Mouse (Mus musculus): ENCODE measurements around the gene Gm9040. TPM values are rescaled to one million over a fixed set of nuclear protein-coding genes. Genes with fewer than 3 reads are reported as not detected.

The Gm9040 gene
- polyA plus RNA-seq (2017; shearing (Covaris generic)): not detected

GRCm38 (mm10) chr10:118326869-118327268 lies at the start of gene Gm9040:
Gene Gm9040, minus strand, starts transcription at chr10:118326969.

GRCm38 (mm10) chr10:118354005-118354404 lies 27.2 kb upstream of the Gm9040 start, which contains the start of gene Gm9049:
Gene Gm9049, minus strand, starts transcription at chr10:118354105.

GRCm38 (mm10) chr10:118348579-118348978 lies 21.8 kb upstream of the Gm9040 start, which contains the start of gene Gm9048:
Gene Gm9048, minus strand, starts transcription at chr10:118348679.

GRCm38 (mm10) chr10:118343155-118343554 lies 16.4 kb upstream of the Gm9040 start, which contains the start of gene Gm9046:
Gene Gm9046, minus strand, starts transcription at chr10:118343255.

GRCm38 (mm10) chr10:118337731-118338130 lies 11.0 kb upstream of the Gm9040 start, which contains the start of gene Gm9045:
Gene Gm9045, minus strand, starts transcription at chr10:118337831.

GRCm38 (mm10) chr10:118332308-118332707 lies 5.5 kb upstream of the Gm9040 start, which contains the start of gene Gm9044:
Gene Gm9044, minus strand, starts transcription at chr10:118332408.

GRCm38 (mm10) chr10:118294938-118295337 lies 31.8 kb downstream of the Gm9040 start, which contains the start of gene Iltifb:
Gene Iltifb, minus strand, starts transcription at chr10:118295038.

Other genes starting within 250 kb of the Gm9040 start
- 14.4 TPM for gene Mdm1, start 185.2 kb downstream of the Gm9040 start, polyA plus RNA-seq (2017; shearing (Covaris generic))
- not detected for gene Il22, start 122.0 kb downstream of the Gm9040 start, polyA plus RNA-seq (2017; shearing (Covaris generic))
- not detected for gene Gm32717, start 86.2 kb downstream of the Gm9040 start, polyA plus RNA-seq (2017; shearing (Covaris generic))
- not detected for gene Gm32802, start 68.3 kb downstream of the Gm9040 start, polyA plus RNA-seq (2017; shearing (Covaris generic))
- gene Iltifb, start 31.9 kb downstream of the Gm9040 start, polyA plus RNA-seq (2017; shearing (Covaris generic)): not detected
- gene Gm9044, start 5.4 kb upstream of the Gm9040 start, polyA plus RNA-seq (2017; shearing (Covaris generic)): not detected
- gene Gm9045, start 10.9 kb upstream of the Gm9040 start, polyA plus RNA-seq (2017; shearing (Covaris generic)): not detected
- not detected for gene Gm9046, start 16.3 kb upstream of the Gm9040 start, polyA plus RNA-seq (2017; shearing (Covaris generic))
- not detected for gene Gm9048, start 21.7 kb upstream of the Gm9040 start, polyA plus RNA-seq (2017; shearing (Covaris generic))
- gene Gm9049, start 27.1 kb upstream of the Gm9040 start, polyA plus RNA-seq (2017; shearing (Covaris generic)): not detected
- gene Ifng, start 114.1 kb upstream of the Gm9040 start, polyA plus RNA-seq (2017; shearing (Covaris generic)): 8.7 TPM

Measured in inflammation-experienced regulatory T-cells, adult 16 weeks (primary cell).